Mouse (Mus musculus) bone marrow macrophage, adult 2 months (primary cell): ENCODE measurements at regions not wholly inside any gene's neighbourhood (a gene's known extent, or its start where the extent isn't known, plus 50 kb on each side); places are given as distances from the start of the nearest gene placed in this dataset.

ENCODE experiments used
- CTCF ChIP-seq: IDR thresholded peaks from 2 replicates; pipeline ENCODE4 v1.5.1; 2012; ENCODE audit warnings: low read depth, mild to moderate bottlenecking, low read length, moderate library complexity
- POLR2A ChIP-seq: IDR thresholded peaks from 2 replicates; pipeline ENCODE4 v1.6.1; 2012; ENCODE audit warnings: mild to moderate bottlenecking, low read depth, low read length, borderline replicate concordance

DNA sequence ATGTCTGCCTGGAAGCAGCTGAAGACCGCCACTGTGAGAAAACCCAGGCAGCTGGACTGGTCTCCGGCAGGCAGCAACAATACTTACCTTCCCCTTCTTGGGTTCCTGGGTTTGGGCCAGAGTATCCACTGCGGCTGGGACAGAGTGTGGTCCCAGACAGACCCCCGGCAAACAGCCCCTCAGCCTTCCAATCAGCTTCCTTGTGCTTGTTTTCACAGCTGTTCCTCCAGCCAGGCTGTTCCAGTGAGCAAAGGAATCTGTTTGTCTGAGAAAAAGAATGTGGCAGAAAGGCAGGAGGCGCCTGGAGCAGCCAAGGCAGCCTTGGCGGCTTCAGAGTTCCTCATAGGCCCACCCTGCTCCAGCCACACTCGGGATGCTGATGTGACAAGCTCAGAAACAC is 411.9 kb downstream of the H2al1j start:
- TF ChIP-seq POLR2A (no peak), CTCF (no peak)
